Mouse (Mus musculus) myocyte (in vitro differentiated cells): ENCODE results near the gene Slc35c1. TPM values are rescaled to one million over a fixed set of nuclear protein-coding genes. Genes with fewer than 3 reads are reported as not detected.

ENCODE experiments used
- H3K27me3 ChIP-seq: one replicate; pipeline ENCODE4 v1.6.1; 2011; ENCODE audit not compliant: control insufficient read depth, insufficient read depth, insufficient read length
- H3K36me3 ChIP-seq: one replicate; pipeline ENCODE4 v1.6.1; 2011; ENCODE audit not compliant: control insufficient read depth, insufficient read depth
- H3K4me2 ChIP-seq: one replicate; pipeline ENCODE4 v1.6.1; 2011; ENCODE audit warnings: low read depth, control low read depth
- H3K4me3 ChIP-seq: one replicate; pipeline ENCODE4 v1.5.1; 2011; ENCODE audit warnings: mild to moderate bottlenecking, control low read depth, moderate library complexity
- H3K79me2 ChIP-seq: one replicate; pipeline ENCODE4 v1.6.1; 2011; ENCODE audit not compliant: control insufficient read depth, insufficient read depth
- H3ac ChIP-seq: one replicate; pipeline ENCODE4 v1.6.1; 2011; ENCODE audit not compliant: control insufficient read depth, insufficient read length
- CEBPB ChIP-seq: IDR thresholded peaks from 2 replicates; pipeline ENCODE4 v1.6.1; 2011; ENCODE audit warnings: mild to moderate bottlenecking, moderate library complexity; ENCODE audit not compliant: poor library complexity, insufficient read depth, severe bottlenecking
- E2F4 ChIP-seq: IDR thresholded peaks from one replicate; pipeline ENCODE4 v1.6.1; 2011; ENCODE audit warnings: mild to moderate bottlenecking, control low read depth, moderate library complexity; ENCODE audit not compliant: insufficient read depth
- MAX ChIP-seq: IDR thresholded peaks from one replicate; pipeline ENCODE4 v1.6.1; 2011; ENCODE audit warnings: low read depth, mild to moderate bottlenecking, control low read depth
- MYOD1 ChIP-seq, 3 experiments: IDR thresholded peaks; one replicate each; pipeline ENCODE4 v1.6.1; 2011; ENCODE audit warnings: control low read depth in 2 of 3, low read depth in 2 of 3, mild to moderate bottlenecking in 2 of 3, moderate library complexity in 1 of 3; ENCODE audit not compliant: insufficient read length in 2 of 3, control insufficient read depth in 1 of 3
- MYOG ChIP-seq, 3 experiments: IDR thresholded peaks; one replicate each; pipeline ENCODE4 v1.6.1; 2011; ENCODE audit warnings: control low read depth in 2 of 3, low read depth in 2 of 3, mild to moderate bottlenecking in 2 of 3; ENCODE audit not compliant: insufficient read length in 2 of 3, control insufficient read depth in 1 of 3, insufficient read depth in 1 of 3
- POLR2A ChIP-seq: IDR thresholded peaks from one replicate; pipeline ENCODE4 v1.6.1; 2011; ENCODE audit warnings: low read depth, mild to moderate bottlenecking, control low read depth, moderate library complexity; ENCODE audit not compliant: insufficient read length
- POLR2AphosphoS2 ChIP-seq: IDR thresholded peaks from one replicate; pipeline ENCODE4 v1.6.1; 2011; ENCODE audit warnings: low read depth, control low read depth; ENCODE audit not compliant: insufficient read length
- REST ChIP-seq: IDR thresholded peaks from one replicate; pipeline ENCODE4 v1.6.1; 2011; ENCODE audit warnings: mild to moderate bottlenecking, control low read depth, moderate library complexity; ENCODE audit not compliant: insufficient read depth, insufficient read length
- SRF ChIP-seq: IDR thresholded peaks from one replicate; pipeline ENCODE4 v1.6.1; 2011; ENCODE audit warnings: low read depth; ENCODE audit not compliant: control insufficient read depth, insufficient read length
- TCF12 ChIP-seq: IDR thresholded peaks from one replicate; pipeline ENCODE4 v1.6.1; 2011; ENCODE audit warnings: mild to moderate bottlenecking, control low read depth; ENCODE audit not compliant: poor library complexity, insufficient read depth, severe bottlenecking
- TCF3 ChIP-seq: IDR thresholded peaks from one replicate; pipeline ENCODE4 v1.6.1; 2011; ENCODE audit warnings: low read depth, control low read depth; ENCODE audit not compliant: insufficient read length
- USF1 ChIP-seq: IDR thresholded peaks from one replicate; pipeline ENCODE4 v1.6.1; 2011; ENCODE audit warnings: low read depth, mild to moderate bottlenecking, control low read depth, moderate library complexity
- polyA plus RNA-seq: library from polyadenylated mRNA; unstranded; fragments of >200 nt; fragmentation: generic; extraction: Trizol; gene quantifications from one replicate; pipeline ENCODE4 v1.2.1, GENCODE M21; 2012; ENCODE audit warnings: missing spikeins

Gene Slc35c1
- polyA plus RNA-seq, 1 experiment: 13.8 TPM

DNA sequence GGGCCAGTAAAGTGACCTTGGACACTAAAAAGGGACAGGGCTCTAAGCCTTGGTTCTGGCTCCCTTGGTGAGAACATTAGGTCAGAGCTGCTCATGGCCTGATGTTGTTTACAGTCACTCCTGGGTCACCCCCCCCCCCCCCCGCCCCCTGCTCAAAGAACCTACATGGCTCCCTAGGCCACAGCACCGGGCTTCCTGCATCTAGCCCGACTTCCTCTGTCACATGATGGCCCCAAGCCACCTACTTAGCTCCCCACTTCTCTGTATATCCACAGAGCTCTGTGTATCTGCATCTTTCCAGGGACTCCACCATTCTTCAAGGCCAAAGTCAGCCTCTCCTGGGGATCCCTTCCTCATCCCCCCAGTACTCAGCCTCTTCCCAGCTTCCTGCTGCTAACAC, 4.6 kb downstream of the Slc35c1 start:
- TF ChIP-seq TCF12 (no peak), POLR2AphosphoS2 (no peak), POLR2A (no peak), CEBPB (no peak), MYOG (IDR thresholded peaks at IDR 0.05; ENCODE audit: control insufficient read depth in 1 of 3, insufficient read depth in 1 of 3, insufficient read length in 2 of 3, low read depth in 2 of 3) (no peak), E2F4 (no peak), MAX (no peak), SRF (no peak), TCF3 (no peak), REST (no peak), USF1 (no peak)
- H3K27me3 ChIP-seq: no peaks in the 10 kb centered on the region
- H3K4me3 ChIP-seq: no peak overlapping the region
- peaks cover 13% of the 10 kb centered on the region for H3K79me2 ChIP-seq
- H3K36me3 ChIP-seq: peaks cover 7% of the 10 kb centered on the region
- H3ac ChIP-seq: no peak overlapping the region
- no peak overlapping the region for H3K4me2 ChIP-seq

- H3ac ChIP-seq: no peak overlapping the region
- no peaks in the 10 kb centered on the region for H3K27me3 ChIP-seq
- peaks cover 13% of the 10 kb centered on the region for H3K79me2 ChIP-seq
- H3K36me3 ChIP-seq: peaks cover 7% of the 10 kb centered on the region
- no peak overlapping the region for H3K4me3 ChIP-seq
- no peak for TF ChIP-seq USF1
- no peak for TF ChIP-seq TCF12
- TF ChIP-seq REST: no peak
- TF ChIP-seq MYOG (IDR thresholded peaks at IDR 0.05; ENCODE audit: control insufficient read depth in 1 of 3, insufficient read depth in 1 of 3, insufficient read length in 2 of 3, low read depth in 2 of 3): no peak
- no peak for TF ChIP-seq E2F4
- TF ChIP-seq POLR2A: no peak
- no peak for TF ChIP-seq SRF
- no peak for TF ChIP-seq CEBPB
- TF ChIP-seq TCF3: no peak
- TF ChIP-seq MYOD1 (IDR thresholded peaks at IDR 0.05; ENCODE audit: control insufficient read depth in 1 of 3, insufficient read length in 2 of 3, low read depth in 2 of 3): no peak
- no peak for TF ChIP-seq MAX
- no peak for TF ChIP-seq POLR2AphosphoS2
- no peak overlapping the region for H3K4me2 ChIP-seq
Measured at GRCm38 (mm10) chr2:92454166-92454565, 6.2 kb downstream of the Slc35c1 start.

DNA sequence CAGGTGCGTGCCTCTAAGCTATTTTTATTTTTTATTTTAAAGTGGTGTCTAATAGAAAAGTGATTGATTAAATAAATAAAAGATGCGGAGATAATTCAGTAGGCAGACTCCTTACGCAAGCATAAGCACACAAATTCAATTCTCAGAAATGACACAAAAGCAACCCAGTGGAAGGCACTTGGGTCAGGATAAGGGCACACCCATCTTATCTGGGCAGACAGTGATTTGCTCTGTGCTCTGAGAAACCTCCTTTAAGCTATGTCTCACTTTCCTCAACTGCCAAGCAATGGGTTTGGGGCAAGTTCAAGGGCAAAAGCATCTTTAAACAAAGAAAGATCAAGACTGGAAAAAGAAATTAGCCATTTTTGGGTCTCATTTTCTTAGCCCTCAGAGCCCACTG, 9.2 kb downstream of the Slc35c1 start:
- Histone ChIP-seq H3K4me3 (no peak overlapping the region), H3K36me3 (peaks cover 4% of the 10 kb centered on the region), H3K79me2 (no peaks in the 10 kb centered on the region), H3ac (no peak overlapping the region), H3K4me2 (no peak overlapping the region), H3K27me3 (no peaks in the 10 kb centered on the region)
- no peak for TF ChIP-seq E2F4
- no peak for TF ChIP-seq POLR2AphosphoS2
- TF ChIP-seq POLR2A: no peak
- no peak for TF ChIP-seq MYOG (IDR thresholded peaks at IDR 0.05; ENCODE audit: control insufficient read depth in 1 of 3, insufficient read depth in 1 of 3, insufficient read length in 2 of 3, low read depth in 2 of 3)
- no peak for TF ChIP-seq MYOD1 (IDR thresholded peaks at IDR 0.05; ENCODE audit: control insufficient read depth in 1 of 3, insufficient read length in 2 of 3, low read depth in 2 of 3)

GRCm38 (mm10) chr2:92447121-92447740, 13.1 kb downstream of the Slc35c1 start:
- H3K27me3 ChIP-seq: no peaks in the 10 kb centered on the region
- TF ChIP-seq CEBPB (no peak), TCF12 (no peak), MYOD1 (IDR thresholded peaks at IDR 0.05; ENCODE audit: control insufficient read depth in 1 of 3, insufficient read length in 2 of 3, low read depth in 2 of 3) (no peak), POLR2A (no peak), MYOG (IDR thresholded peaks at IDR 0.05; ENCODE audit: control insufficient read depth in 1 of 3, insufficient read depth in 1 of 3, insufficient read length in 2 of 3, low read depth in 2 of 3) (no peak), POLR2AphosphoS2 (no peak), REST (no peak), MAX (no peak), SRF (no peak), TCF3 (no peak), USF1 (no peak), E2F4 (no peak)

GRCm38 (mm10) chr2:92446656-92447055, 13.7 kb downstream of the Slc35c1 start:
- TF ChIP-seq POLR2AphosphoS2: no peak
- TF ChIP-seq SRF: no peak
- TF ChIP-seq REST: no peak
- TF ChIP-seq MAX: no peak
- H3ac ChIP-seq: no peak overlapping the region
- no peaks in the 10 kb centered on the region for H3K36me3 ChIP-seq
- H3K79me2 ChIP-seq: no peaks in the 10 kb centered on the region
- no peak overlapping the region for H3K4me3 ChIP-seq
- H3K4me2 ChIP-seq: no peak overlapping the region
- H3K27me3 ChIP-seq: no peaks in the 10 kb centered on the region

More at GRCm38 (mm10) chr2:92447121-92447740, 13.1 kb downstream of the Slc35c1 start:
- Histone ChIP-seq H3K79me2 (no peaks in the 10 kb centered on the region), H3K36me3 (no peaks in the 10 kb centered on the region), H3ac (no peak overlapping the region), H3K4me3 (no peak overlapping the region), H3K4me2 (no peak overlapping the region)
